In genomic region chr4:135853987-135854546, GRCm38 (mm10) we compare ENCODE assay signal across 11 mouse cellular contexts. TPM values are rescaled to one million over a fixed set of nuclear protein-coding genes. Genes with fewer than 3 reads are reported as not detected.
DNase-seq lines count a peak whose midpoint lies in the region; ATAC-seq and TF ChIP-seq lines count a peak whose summit lies in the region.
"Had no signal": no experiment of that assay in that cellular context is flagged by ENCODE, and none has a peak within 500 bp of the region (broad histone marks: within the 10 kb centered on the region; RNA-seq: fewer than 3 reads in every experiment).

No protein-coding gene starts in this region.

- no peak overlapping the region for H3K4me2 ChIP-seq in forebrain, embryonic 11.5 days (ENCODE audit: low read depth, low read length, severe bottlenecking)
- peak overlapping the region; percentile 95 for H3K4me2 ChIP-seq in liver, embryonic 14.5 days (ENCODE audit: low read depth)

- DNase-seq in layer of hippocampus, adult 11-12 months (ENCODE audit: low spot score): peak; percentile 35
- no peak for DNase-seq in layer of hippocampus, adult 9-10 months (ENCODE audit: low spot score)
- peak; percentile 71 for DNase-seq in brain, embryonic 14.5 days (ENCODE audit: low read depth)
- no peak for DNase-seq in forebrain, embryonic 11.5 days (ENCODE audit: low spot score)
- DNase-seq in liver, embryonic 14.5 days (ENCODE audit: low read depth in 3 of 3, low spot score in 3 of 3): no peak
- no peak for DNase-seq in yolk sac, embryonic 10.5 days (ENCODE audit: low spot score)
- no peak for DNase-seq in cerebellum, adult 8-10 months
- no peak for DNase-seq in right cerebral cortex, postnatal 14 days
- DNase-seq: cerebellum, postnatal 36 days; kidney, postnatal 25 days had no signal

- H3K9me3 ChIP-seq in forebrain, embryonic 11.5 days (ENCODE audit: control insufficient read depth, low read length): no peaks in the 10 kb centered on the region
- no peaks in the 10 kb centered on the region for H3K9me3 ChIP-seq in liver, embryonic 14.5 days (ENCODE audit: control insufficient read depth, low read length)
- H3K9me3 ChIP-seq: G1E had no signal

- no peak for ATAC-seq in forebrain, embryonic 11.5 days (replicated peaks; ENCODE audit: low FRiP score)
- no peak for ATAC-seq in liver, embryonic 14.5 days (ENCODE audit: insufficient read depth)

- WGBS in forebrain, embryonic 11.5 days: 95% methylated on average over 14 of the region's 14 CpGs
- 84% methylated on average over 14 of the region's 14 CpGs for WGBS in liver, embryonic 14.5 days (ENCODE audit: insufficient replicate concordance)

- no peak for TF ChIP-seq CTCF in brain, embryonic 14.5 days (IDR thresholded peaks at IDR 0.05; ENCODE audit: borderline replicate concordance, extremely low read depth, insufficient read depth, insufficient read length)
- no peak for TF ChIP-seq CTCF in liver, embryonic 14.5 days (IDR thresholded peaks at IDR 0.05; ENCODE audit: low read depth)

- no peak for TF ChIP-seq EP300 in liver, embryonic 14.5 days (IDR thresholded peaks at IDR 0.05; ENCODE audit: low read depth)

- H3K4me3 ChIP-seq in forebrain, embryonic 11.5 days (ENCODE audit: low read depth, low read length): no peak overlapping the region
- H3K4me3 ChIP-seq in liver, embryonic 14.5 days (ENCODE audit: insufficient read depth in 1 of 2, low read depth in 2 of 2, low read length in 2 of 2): no peak overlapping the region

- peaks cover 7% of the 10 kb centered on the region for H3K4me1 ChIP-seq in forebrain, embryonic 11.5 days (replicated peaks; ENCODE audit: control insufficient read depth, insufficient read depth, low read length)
- H3K4me1 ChIP-seq in liver, embryonic 14.5 days (replicated peaks; ENCODE audit: control insufficient read depth in 2 of 2, insufficient read depth in 2 of 2, low read length in 1 of 2): peaks cover 54 to 63% of the 10 kb centered on the region in 2 experiments

- H3K9ac ChIP-seq in forebrain, embryonic 11.5 days (ENCODE audit: low read length): peak overlapping the region; percentile 13; the same call in 1 of the 2 replicates
- H3K9ac ChIP-seq in liver, embryonic 14.5 days (replicated peaks): peak overlapping the region; percentile 9

- no peaks in the 10 kb centered on the region for H3K27me3 ChIP-seq in forebrain, embryonic 11.5 days (ENCODE audit: control insufficient read depth, insufficient read depth, low read length)
- H3K27me3 ChIP-seq in liver, embryonic 14.5 days (ENCODE audit: control insufficient read depth, insufficient read depth, low read length): no peaks in the 10 kb centered on the region

- TF ChIP-seq POLR2A in brain, embryonic 14.5 days (IDR thresholded peaks at IDR 0.05; ENCODE audit: borderline replicate concordance, extremely low read depth, insufficient read depth, insufficient read length, poor library complexity, severe bottlenecking): no peak

- no peaks in the 10 kb centered on the region for H3K36me3 ChIP-seq in forebrain, embryonic 11.5 days (ENCODE audit: control insufficient read depth, insufficient read depth, low read length)
- H3K36me3 ChIP-seq in liver, embryonic 14.5 days (replicated peaks; ENCODE audit: control insufficient read depth, insufficient read depth, low read depth): peaks cover 1% of the 10 kb centered on the region

- H3K27ac ChIP-seq in forebrain, embryonic 11.5 days (ENCODE audit: low read depth, low read length): no peak overlapping the region
- H3K27ac ChIP-seq in liver, embryonic 14.5 days: peak overlapping the region; percentile 94

RNA-seq across cellular contexts. Expression of gene Srsf10, which starts 1.5 kb away (rescaled TPM):
- 128 and 142 TPM in 2 replicates for polyA plus RNA-seq in brain, embryonic 14.5 days (2012; rRNA removed)
- 392 and 452 TPM in 2 replicates for polyA plus RNA-seq in forebrain, embryonic 11.5 days (2014; fragmentation: Nextera tagmentation; extraction: Ambion mirVana)
- 33.2 and 49.6 TPM in 2 replicates for polyA plus RNA-seq in liver, embryonic 14.5 days (2012; rRNA removed)
- 108 and 110 TPM in 2 replicates for polyA plus RNA-seq in liver, embryonic 14.5 days (2014; fragmentation: Nextera tagmentation; extraction: Ambion mirVana)

RNA-seq across cellular contexts. Expression of gene Pnrc2, which starts 19.6 kb away (rescaled TPM):
- polyA plus RNA-seq in brain, embryonic 14.5 days (2012; rRNA removed): 67.1 and 74.4 TPM in 2 replicates
- 220 and 234 TPM in 2 replicates for polyA plus RNA-seq in forebrain, embryonic 11.5 days (2014; fragmentation: Nextera tagmentation; extraction: Ambion mirVana)
- polyA plus RNA-seq in liver, embryonic 14.5 days (2012; rRNA removed): 25.4 and 43.4 TPM in 2 replicates
- 80.2 and 81.9 TPM in 2 replicates for polyA plus RNA-seq in liver, embryonic 14.5 days (2014; fragmentation: Nextera tagmentation; extraction: Ambion mirVana)

RNA-seq across cellular contexts. Expression of gene Cnr2, which starts 41.1 kb away (rescaled TPM):
- 0.19 and 0.25 TPM in 2 replicates for polyA plus RNA-seq in brain, embryonic 14.5 days (2012; rRNA removed)
- 0.13 and 0.17 TPM in 2 replicates for polyA plus RNA-seq in forebrain, embryonic 11.5 days (2014; fragmentation: Nextera tagmentation; extraction: Ambion mirVana)
- polyA plus RNA-seq in liver, embryonic 14.5 days (2012; rRNA removed): 1.6 and 2.1 TPM in 2 replicates
- polyA plus RNA-seq in liver, embryonic 14.5 days (2014; fragmentation: Nextera tagmentation; extraction: Ambion mirVana): 2.3 and 2.5 TPM in 2 replicates

Comparison
In these comparisons a context has a peak if more than half of its experiments do, and no peak if none do; other contexts are left out.
1. DNase-seq: peak in layer of hippocampus, adult 11-12 months (single experiment) and brain, embryonic 14.5 days (single experiment); none in layer of hippocampus, adult 9-10 months (single experiment), forebrain, embryonic 11.5 days (single experiment), liver, embryonic 14.5 days (0 of 3), yolk sac, embryonic 10.5 days (single experiment), cerebellum, adult 8-10 months (single experiment) and right cerebral cortex, postnatal 14 days (single experiment).